Mouse (Mus musculus): ENCODE measurements around the gene Hes7. TPM values are rescaled to one million over a fixed set of nuclear protein-coding genes. Genes with fewer than 3 reads are reported as not detected.

Gene Hes7
- polyA plus RNA-seq, 1 experiment, result 1.1 TPM

GRCm38 (mm10) chr11:69150444-69150843, 30.2 kb downstream of the Hes7 start:
- Histone ChIP-seq H3K27me3 (ENCODE audit: control insufficient read depth, insufficient read depth, low read length) (no peaks in the 10 kb centered on the region), H3K4me3 (ENCODE audit: control insufficient read depth, insufficient read depth, low read length) (no peak overlapping the region), H3K4me1 (replicated peaks; ENCODE audit: control insufficient read depth, insufficient read depth, low read length) (no peaks in the 10 kb centered on the region), H3K27ac (ENCODE audit: control insufficient read depth, insufficient read depth, low read length) (no peak overlapping the region), H3K36me3 (ENCODE audit: control insufficient read depth, insufficient read depth, low read length) (no peaks in the 10 kb centered on the region)
- 0 out of 2 replicates have a peak, but pooled peaks have one; percentile 42 for TF ChIP-seq CTCF (IDR thresholded peaks at IDR 0.05; ENCODE audit: borderline replicate concordance, control insufficient read depth, extremely low read depth, insufficient read depth, low read length, poor library complexity)
- no peak for TF ChIP-seq POLR2A (IDR thresholded peaks at IDR 0.05; ENCODE audit: control insufficient read depth, extremely low read depth, insufficient read depth, low read length, poor library complexity)
- WGBS, result 7% methylated on average over 7 of the region's 7 CpGs
- peak; percentile 78 for DNase-seq

GRCm38 (mm10) chr11:69151004-69151403, 30.8 kb downstream of the Hes7 start:
- Histone ChIP-seq H3K36me3 (ENCODE audit: control insufficient read depth, insufficient read depth, low read length) (no peaks in the 10 kb centered on the region), H3K4me1 (replicated peaks; ENCODE audit: control insufficient read depth, insufficient read depth, low read length) (no peaks in the 10 kb centered on the region), H3K27me3 (ENCODE audit: control insufficient read depth, insufficient read depth, low read length) (no peaks in the 10 kb centered on the region), H3K4me3 (ENCODE audit: control insufficient read depth, insufficient read depth, low read length) (no peak overlapping the region), H3K27ac (ENCODE audit: control insufficient read depth, insufficient read depth, low read length) (no peak overlapping the region)
- TF ChIP-seq CTCF (IDR thresholded peaks at IDR 0.05; ENCODE audit: borderline replicate concordance, control insufficient read depth, extremely low read depth, insufficient read depth, low read length, poor library complexity), result no peak
- TF ChIP-seq POLR2A (IDR thresholded peaks at IDR 0.05; ENCODE audit: control insufficient read depth, extremely low read depth, insufficient read depth, low read length, poor library complexity), result no peak
- WGBS, result 73% methylated on average over 6 of the region's 6 CpGs
- no peak for DNase-seq

- no peak for DNase-seq
- TF ChIP-seq CTCF (IDR thresholded peaks at IDR 0.05; ENCODE audit: borderline replicate concordance, control insufficient read depth, extremely low read depth, insufficient read depth, low read length, poor library complexity) (no peak), POLR2A (IDR thresholded peaks at IDR 0.05; ENCODE audit: control insufficient read depth, extremely low read depth, insufficient read depth, low read length, poor library complexity) (no peak)
- Histone ChIP-seq H3K27ac (ENCODE audit: control insufficient read depth, insufficient read depth, low read length) (no peak overlapping the region), H3K4me3 (ENCODE audit: control insufficient read depth, insufficient read depth, low read length) (no peak overlapping the region), H3K36me3 (ENCODE audit: control insufficient read depth, insufficient read depth, low read length) (no peaks in the 10 kb centered on the region), H3K4me1 (replicated peaks; ENCODE audit: control insufficient read depth, insufficient read depth, low read length) (no peaks in the 10 kb centered on the region), H3K27me3 (ENCODE audit: control insufficient read depth, insufficient read depth, low read length) (no peaks in the 10 kb centered on the region; the same call in 1 of the 2 replicates)
- WGBS, result 84% methylated on average over 8 of the region's 8 CpGs
Observed at GRCm38 (mm10) chr11:69153831-69154230, 33.6 kb downstream of the Hes7 start.

- Histone ChIP-seq H3K4me1 (replicated peaks; ENCODE audit: control insufficient read depth, insufficient read depth, low read length) (no peaks in the 10 kb centered on the region), H3K27me3 (ENCODE audit: control insufficient read depth, insufficient read depth, low read length) (no peaks in the 10 kb centered on the region; the same call in 1 of the 2 replicates), H3K27ac (ENCODE audit: control insufficient read depth, insufficient read depth, low read length) (no peak overlapping the region), H3K36me3 (ENCODE audit: control insufficient read depth, insufficient read depth, low read length) (no peaks in the 10 kb centered on the region), H3K4me3 (ENCODE audit: control insufficient read depth, insufficient read depth, low read length) (no peak overlapping the region)
- 38% methylated on average over 1 of the region's 1 CpGs for WGBS
- TF ChIP-seq POLR2A (IDR thresholded peaks at IDR 0.05; ENCODE audit: control insufficient read depth, extremely low read depth, insufficient read depth, low read length, poor library complexity), result no peak
- TF ChIP-seq CTCF (IDR thresholded peaks at IDR 0.05; ENCODE audit: borderline replicate concordance, control insufficient read depth, extremely low read depth, insufficient read depth, low read length, poor library complexity), result no peak
- DNase-seq, result no peak
Observed at GRCm38 (mm10) chr11:69155351-69155750, 35.1 kb downstream of the Hes7 start.

- no peak for DNase-seq
- Histone ChIP-seq H3K36me3 (ENCODE audit: control insufficient read depth, insufficient read depth, low read length) (no peaks in the 10 kb centered on the region), H3K4me3 (ENCODE audit: control insufficient read depth, insufficient read depth, low read length) (no peak within 1 kb of the TSS), H3K27me3 (ENCODE audit: control insufficient read depth, insufficient read depth, low read length) (no peaks in the 10 kb centered on the region; the same call in 1 of the 2 replicates), H3K4me1 (replicated peaks; ENCODE audit: control insufficient read depth, insufficient read depth, low read length) (no peaks in the 10 kb centered on the region), H3K27ac (ENCODE audit: control insufficient read depth, insufficient read depth, low read length) (no peak within 1 kb of the TSS)
- TF ChIP-seq POLR2A (IDR thresholded peaks at IDR 0.05; ENCODE audit: control insufficient read depth, extremely low read depth, insufficient read depth, low read length, poor library complexity) (no peak), CTCF (IDR thresholded peaks at IDR 0.05; ENCODE audit: borderline replicate concordance, control insufficient read depth, extremely low read depth, insufficient read depth, low read length, poor library complexity) (no peak)
- 10% methylated on average over 18 of the region's 18 CpGs for whole genome bisulfite sequencing
Observed at GRCm38 (mm10) chr11:69156800-69157199, 36.6 kb downstream of the Hes7 start, which contains the start of gene Alox12b. Alox12b (plus strand) TSS chr11:69156989.

- WGBS, result 90% methylated on average over 12 of the region's 12 CpGs
- no peak for TF ChIP-seq POLR2A (IDR thresholded peaks at IDR 0.05; ENCODE audit: control insufficient read depth, extremely low read depth, insufficient read depth, low read length, poor library complexity)
- Histone ChIP-seq H3K4me3 (ENCODE audit: control insufficient read depth, insufficient read depth, low read length) (no peak overlapping the region), H3K4me1 (replicated peaks; ENCODE audit: control insufficient read depth, insufficient read depth, low read length) (no peaks in the 10 kb centered on the region), H3K36me3 (ENCODE audit: control insufficient read depth, insufficient read depth, low read length) (no peaks in the 10 kb centered on the region), H3K27me3 (ENCODE audit: control insufficient read depth, insufficient read depth, low read length) (no peaks in the 10 kb centered on the region), H3K27ac (ENCODE audit: control insufficient read depth, insufficient read depth, low read length) (no peak overlapping the region)
- no peak for DNase-seq
Observed at GRCm38 (mm10) chr11:69169313-69169712, 49.1 kb downstream of the Hes7 start.

GRCm38 (mm10) chr11:69171626-69172025, 51.4 kb downstream of the Hes7 start:
- WGBS, result 35% methylated on average over 7 of the region's 7 CpGs
- DNase-seq, result peak; percentile 42
- no peaks in the 10 kb centered on the region for H3K27me3 ChIP-seq (ENCODE audit: control insufficient read depth, insufficient read depth, low read length)
- H3K36me3 ChIP-seq (ENCODE audit: control insufficient read depth, insufficient read depth, low read length), result no peaks in the 10 kb centered on the region
- no peak overlapping the region for H3K4me3 ChIP-seq (ENCODE audit: control insufficient read depth, insufficient read depth, low read length)
- no peak overlapping the region for H3K27ac ChIP-seq (ENCODE audit: control insufficient read depth, insufficient read depth, low read length)
- H3K4me1 ChIP-seq (replicated peaks; ENCODE audit: control insufficient read depth, insufficient read depth, low read length), result no peaks in the 10 kb centered on the region
- TF ChIP-seq CTCF (IDR thresholded peaks at IDR 0.05; ENCODE audit: borderline replicate concordance, control insufficient read depth, extremely low read depth, insufficient read depth, low read length, poor library complexity) (peak; percentile 85; the same call in 1 of the 2 replicates), POLR2A (IDR thresholded peaks at IDR 0.05; ENCODE audit: control insufficient read depth, extremely low read depth, insufficient read depth, low read length, poor library complexity) (no peak)

All from thymus, adult 2 months (tissue).